Mouse (Mus musculus) liver, embryonic 16.5 days (tissue): ENCODE results near the gene Mlana. TPM values are rescaled to one million over a fixed set of nuclear protein-coding genes. Genes with fewer than 3 reads are reported as not detected.
A peak's percentile ranks its signal among the peaks of the same experiment; 100 is the strongest.

ENCODE experiments used
- ATAC-seq: fragments of 200-750 bp; cut with Nextera tagmentation; 2 replicates; pipeline ENCODE4 v1.8.0; 2017; ENCODE audit warnings: low read depth, mild to moderate bottlenecking, moderate number of reproducible peaks, moderate library complexity
- H3K27ac ChIP-seq: fragments of 300-500 bp; sonication (generic); 2 replicates; pipeline ENCODE4 v1.5.1; 2014; ENCODE audit warnings: mild to moderate bottlenecking, low read length
- H3K27me3 ChIP-seq: fragments of 300-500 bp; sonication (generic); 2 replicates; pipeline ENCODE4 v1.6.1; 2014; ENCODE audit warnings: low read depth, low read length, mixed read lengths; ENCODE audit not compliant: control insufficient read depth, insufficient read depth
- H3K36me3 ChIP-seq: fragments of 300-500 bp; sonication (generic); 2 replicates; pipeline ENCODE4 v1.6.1; 2014; ENCODE audit warnings: mild to moderate bottlenecking; ENCODE audit not compliant: control insufficient read depth, insufficient read depth
- H3K4me1 ChIP-seq: fragments of 300-500 bp; sonication (generic); 2 replicates; pipeline ENCODE4 v1.6.1; 2014; ENCODE audit warnings: low read depth, low read length, mixed read lengths; ENCODE audit not compliant: control insufficient read depth
- H3K4me2 ChIP-seq: fragments of 300-500 bp; sonication (generic); 2 replicates; pipeline ENCODE4 v1.6.1; 2014; ENCODE audit warnings: low read depth, low read length, mixed read lengths
- H3K4me3 ChIP-seq: fragments of 300-500 bp; sonication (generic); 2 replicates; pipeline ENCODE4 v1.5.1; 2014; ENCODE audit warnings: low read depth, mild to moderate bottlenecking, low read length
- H3K9ac ChIP-seq: fragments of 300-500 bp; sonication (generic); 2 replicates; pipeline ENCODE4 v1.6.1; 2014; ENCODE audit warnings: low read depth, low read length
- H3K9me3 ChIP-seq: fragments of 300-500 bp; sonication (generic); replicated peaks from 2 replicates; pipeline ENCODE4 v1.6.1; 2016; ENCODE audit warnings: low read length; ENCODE audit not compliant: control insufficient read depth
- WGBS: fragments of 180-500 bp; shearing (Covaris S2); extraction: QIAGEN DNeasy Blood & Tissue Kit; methylation state at CpG from one replicate; pipeline ENCODE4 v1.1.7; 2014; ENCODE audit not compliant: insufficient replicate concordance; 5-methylcytosine and 5-hydroxymethylcytosine counted together
- polyA plus RNA-seq: library from polyadenylated mRNA; unstranded; fragments of >200 nt; fragmentation: Nextera tagmentation; extraction: Ambion mirVana; gene quantifications from 2 replicates; pipeline ENCODE4 v1.2.1, GENCODE M21; 2015

Mlana gene
- not detected in 2 replicates for polyA plus RNA-seq

- ATAC-seq = no peak
- Histone ChIP-seq H3K36me3 (no peaks in the 10 kb centered on the region), H3K4me2 (no peak within 1 kb of the TSS), H3K27ac (no peak within 1 kb of the TSS), H3K4me3 (no peak within 1 kb of the TSS), H3K27me3 (no peaks in the 10 kb centered on the region), H3K9ac (no peak within 1 kb of the TSS), H3K9me3 (no peaks in the 10 kb centered on the region), H3K4me1 (no peaks in the 10 kb centered on the region)
- WGBS = 51% methylated on average over 3 of the region's 3 CpGs
These were observed at the start of gene Mlana for GRCm38 (mm10) chr19:29697245-29697874. Gene Mlana (plus strand): TSS chr19:29697824.

GRCm38 (mm10) chr19:29648550-29648914 is 49.1 kb upstream of the Mlana start:
- Histone ChIP-seq H3K4me1 (peaks cover 29% of the 10 kb centered on the region), H3K9ac (peak overlapping the region; percentile 97), H3K36me3 (peaks cover 10% of the 10 kb centered on the region), H3K9me3 (no peaks in the 10 kb centered on the region; the same call in 1 of the 2 replicates), H3K27ac (peak overlapping the region; percentile 74), H3K27me3 (no peaks in the 10 kb centered on the region), H3K4me2 (peak overlapping the region; percentile 74; the same call in 1 of the 2 replicates), H3K4me3 (peak overlapping the region; percentile 96)
- ATAC-seq = no peak
- 27% methylated on average over 4 of the region's 4 CpGs for WGBS

DNA sequence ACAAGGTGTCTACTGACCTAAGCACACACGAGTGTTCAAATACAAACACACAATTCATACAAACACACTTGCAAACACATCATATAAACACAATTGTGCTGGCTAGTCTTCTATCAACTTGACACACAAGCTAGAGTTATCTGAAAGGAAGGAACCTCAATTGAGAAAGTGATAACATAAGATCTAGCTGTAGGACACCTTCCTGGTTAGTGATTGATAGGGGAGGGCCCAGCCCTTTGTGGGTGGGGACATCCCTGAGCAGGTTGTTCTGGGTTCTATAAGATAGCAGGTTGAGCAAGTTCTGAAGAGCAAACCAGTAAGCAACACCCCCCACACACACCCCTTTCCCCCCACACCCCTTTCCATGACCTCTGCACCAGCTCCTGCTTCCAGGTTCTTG is 47.9 kb upstream of the Mlana start:
- peak; percentile 73 for ATAC-seq

GRCm38 (mm10) chr19:29653768-29654265 is 43.8 kb upstream of the Mlana start:
- Histone ChIP-seq H3K36me3 (no peaks in the 10 kb centered on the region), H3K4me3 (no peak overlapping the region), H3K9ac (no peak overlapping the region), H3K4me1 (peaks cover 18% of the 10 kb centered on the region), H3K4me2 (no peak overlapping the region), H3K9me3 (no peaks in the 10 kb centered on the region), H3K27ac (no peak overlapping the region), H3K27me3 (no peaks in the 10 kb centered on the region)
- 85% methylated on average over 9 of the region's 9 CpGs for WGBS
- no peak for ATAC-seq

More for the DNA sequence above, 47.9 kb upstream of the Mlana start:
- H3K27me3 ChIP-seq = no peaks in the 10 kb centered on the region
- H3K4me2 ChIP-seq = peak overlapping the region; percentile 29; the same call in 1 of the 2 replicates
- no peaks in the 10 kb centered on the region; the same call in 1 of the 2 replicates for H3K9me3 ChIP-seq
- H3K9ac ChIP-seq = no peak overlapping the region
- peaks cover 9% of the 10 kb centered on the region for H3K36me3 ChIP-seq
- no peak overlapping the region for H3K4me3 ChIP-seq
- peak overlapping the region; percentile 69 for H3K27ac ChIP-seq
- WGBS = 61% methylated on average over 1 of the region's 1 CpGs
- H3K4me1 ChIP-seq = peaks cover 29% of the 10 kb centered on the region

- H3K9me3 ChIP-seq = no peaks in the 10 kb centered on the region
- ATAC-seq = no peak
- no peak overlapping the region for H3K4me3 ChIP-seq
- H3K27ac ChIP-seq = no peak overlapping the region
- H3K9ac ChIP-seq = no peak overlapping the region
- H3K36me3 ChIP-seq = no peaks in the 10 kb centered on the region
- WGBS = 58% methylated on average over 6 of the region's 6 CpGs
- peaks cover 4% of the 10 kb centered on the region for H3K4me1 ChIP-seq
- no peaks in the 10 kb centered on the region for H3K27me3 ChIP-seq
- no peak overlapping the region for H3K4me2 ChIP-seq
These were observed 42.5 kb upstream of the Mlana start for GRCm38 (mm10) chr19:29655148-29655547.

GRCm38 (mm10) chr19:29656029-29656428 is 41.6 kb upstream of the Mlana start:
- Histone ChIP-seq H3K27ac (no peak overlapping the region), H3K27me3 (no peaks in the 10 kb centered on the region), H3K9ac (no peak overlapping the region), H3K9me3 (no peaks in the 10 kb centered on the region), H3K4me2 (no peak overlapping the region), H3K36me3 (no peaks in the 10 kb centered on the region), H3K4me3 (no peak overlapping the region), H3K4me1 (no peaks in the 10 kb centered on the region)
- WGBS = 71% methylated on average over 4 of the region's 4 CpGs
- no peak for ATAC-seq

DNA sequence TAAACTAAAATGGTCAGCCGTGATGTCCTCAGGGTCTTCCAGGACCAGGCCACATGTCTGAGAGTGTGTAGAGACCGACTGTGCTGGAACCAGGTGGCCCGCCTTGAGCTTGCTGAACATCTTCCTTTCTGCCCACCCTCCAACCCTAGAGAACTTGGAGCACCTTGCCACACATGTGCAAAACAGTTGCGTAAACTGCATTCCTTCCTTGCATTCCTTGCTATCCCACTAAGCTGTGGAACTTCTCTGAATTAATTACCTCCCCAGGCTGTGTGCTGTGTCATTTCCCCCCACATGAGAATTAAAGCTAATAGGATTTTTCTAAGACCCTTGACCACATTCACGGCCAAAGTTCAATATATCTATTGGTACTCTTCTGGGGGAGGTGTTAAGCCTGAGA is 41.0 kb upstream of the Mlana start:
- 67% methylated on average over 5 of the region's 5 CpGs for WGBS
- Histone ChIP-seq H3K36me3 (no peaks in the 10 kb centered on the region), H3K27ac (no peak overlapping the region), H3K27me3 (no peaks in the 10 kb centered on the region), H3K9ac (no peak overlapping the region), H3K9me3 (no peaks in the 10 kb centered on the region), H3K4me2 (no peak overlapping the region), H3K4me1 (no peaks in the 10 kb centered on the region), H3K4me3 (no peak overlapping the region)
- no peak for ATAC-seq

GRCm38 (mm10) chr19:29657033-29657432 is 40.6 kb upstream of the Mlana start:
- H3K9me3 ChIP-seq = no peaks in the 10 kb centered on the region

GRCm38 (mm10) chr19:29657558-29657957 is 40.1 kb upstream of the Mlana start:
- no peaks in the 10 kb centered on the region for H3K4me1 ChIP-seq
- H3K4me3 ChIP-seq = no peak overlapping the region
- no peak overlapping the region for H3K4me2 ChIP-seq
- no peaks in the 10 kb centered on the region for H3K27me3 ChIP-seq
- no peaks in the 10 kb centered on the region for H3K9me3 ChIP-seq
- WGBS = 55% methylated on average over 2 of the region's 2 CpGs
- H3K36me3 ChIP-seq = no peaks in the 10 kb centered on the region
- no peak overlapping the region for H3K9ac ChIP-seq
- no peak overlapping the region for H3K27ac ChIP-seq
- no peak for ATAC-seq

More at GRCm38 (mm10) chr19:29657033-29657432, 40.6 kb upstream of the Mlana start:
- Histone ChIP-seq H3K36me3 (no peaks in the 10 kb centered on the region), H3K4me3 (no peak overlapping the region), H3K9ac (no peak overlapping the region), H3K4me2 (no peak overlapping the region), H3K27me3 (no peaks in the 10 kb centered on the region), H3K27ac (no peak overlapping the region), H3K4me1 (no peaks in the 10 kb centered on the region)
- 55% methylated on average over 3 of the region's 3 CpGs for WGBS
- ATAC-seq = no peak
